Mouse (Mus musculus): ENCODE measurements around the gene Bmp10. TPM values are rescaled to one million over a fixed set of nuclear protein-coding genes. Genes with fewer than 3 reads are reported as not detected.
A peak's percentile ranks its signal among the peaks of the same experiment; 100 is the strongest.

The Bmp10 gene
- polyA plus RNA-seq, 1 experiment from 2014 or later = not detected

- WGBS = 92% methylated on average over 8 of the region's 8 CpGs
- ATAC-seq (ENCODE audit: low FRiP score) = no peak
- H3K9me3 ChIP-seq (ENCODE audit: control insufficient read depth, low read length) = no peaks in the 10 kb centered on the region
- H3K9ac ChIP-seq (ENCODE audit: low read length) = no peak overlapping the region
- no peak for DNase-seq (ENCODE audit: low spot score, missing footprints)
- no peaks in the 10 kb centered on the region for H3K36me3 ChIP-seq (ENCODE audit: control insufficient read depth, insufficient read depth, low read length)
- H3K27me3 ChIP-seq (ENCODE audit: control insufficient read depth, insufficient read depth, low read length) = no peaks in the 10 kb centered on the region
- H3K4me1 ChIP-seq (ENCODE audit: control insufficient read depth, insufficient read depth, low read length) = no peaks in the 10 kb centered on the region
- no peak overlapping the region for H3K27ac ChIP-seq (ENCODE audit: low read depth, low read length)
- no peak overlapping the region for H3K4me3 ChIP-seq (ENCODE audit: low read depth, low read length)
- H3K4me2 ChIP-seq = no peak overlapping the region
Measured at GRCm38 (mm10) chr6:87436745-87437144, 8.0 kb downstream of the Bmp10 start.

- WGBS = 88% methylated on average over 11 of the region's 11 CpGs
- no peak for DNase-seq (ENCODE audit: low spot score, missing footprints)
Measured at GRCm38 (mm10) chr6:87443253-87443652, 14.5 kb downstream of the Bmp10 start.

GRCm38 (mm10) chr6:87445222-87445621 is 16.4 kb downstream of the Bmp10 start:
- H3K4me1 ChIP-seq (ENCODE audit: control insufficient read depth, insufficient read depth, low read length) = no peaks in the 10 kb centered on the region; the same call in 1 of the 2 replicates
- no peaks in the 10 kb centered on the region for H3K27me3 ChIP-seq (ENCODE audit: control insufficient read depth, insufficient read depth, low read length)

More at GRCm38 (mm10) chr6:87443253-87443652, 14.5 kb downstream of the Bmp10 start:
- no peak for ATAC-seq (ENCODE audit: low FRiP score)
- H3K27me3 ChIP-seq (ENCODE audit: control insufficient read depth, insufficient read depth, low read length) = no peaks in the 10 kb centered on the region
- H3K9ac ChIP-seq (ENCODE audit: low read length) = no peak overlapping the region
- H3K9me3 ChIP-seq (ENCODE audit: control insufficient read depth, low read length) = no peaks in the 10 kb centered on the region
- no peak overlapping the region for H3K4me2 ChIP-seq
- H3K4me1 ChIP-seq (ENCODE audit: control insufficient read depth, insufficient read depth, low read length) = no peaks in the 10 kb centered on the region; the same call in 1 of the 2 replicates
- H3K27ac ChIP-seq (ENCODE audit: low read depth, low read length) = no peak overlapping the region
- H3K36me3 ChIP-seq (ENCODE audit: control insufficient read depth, insufficient read depth, low read length) = no peaks in the 10 kb centered on the region
- H3K4me3 ChIP-seq (ENCODE audit: low read depth, low read length) = no peak overlapping the region

GRCm38 (mm10) chr6:87447217-87447616 is 18.4 kb downstream of the Bmp10 start:
- Histone ChIP-seq H3K27ac (ENCODE audit: low read depth, low read length) (no peak overlapping the region), H3K4me1 (ENCODE audit: control insufficient read depth, insufficient read depth, low read length) (no peaks in the 10 kb centered on the region; the same call in 1 of the 2 replicates)

More at GRCm38 (mm10) chr6:87445222-87445621, 16.4 kb downstream of the Bmp10 start:
- H3K27ac ChIP-seq (ENCODE audit: low read depth, low read length) = no peak overlapping the region
- no peak overlapping the region for H3K9ac ChIP-seq (ENCODE audit: low read length)
- ATAC-seq (ENCODE audit: low FRiP score) (no peak), DNase-seq (ENCODE audit: low spot score, missing footprints) (no peak)
- 79% methylated on average over 7 of the region's 7 CpGs for whole genome bisulfite sequencing
- H3K4me3 ChIP-seq (ENCODE audit: low read depth, low read length) = no peak overlapping the region
- H3K4me2 ChIP-seq = no peak overlapping the region
- H3K9me3 ChIP-seq (ENCODE audit: control insufficient read depth, low read length) = no peaks in the 10 kb centered on the region
- H3K36me3 ChIP-seq (ENCODE audit: control insufficient read depth, insufficient read depth, low read length) = no peaks in the 10 kb centered on the region

GRCm38 (mm10) chr6:87449534-87449933 is 20.7 kb downstream of the Bmp10 start:
- Histone ChIP-seq H3K27me3 (ENCODE audit: control insufficient read depth, insufficient read depth, low read length) (no peaks in the 10 kb centered on the region), H3K4me3 (ENCODE audit: low read depth, low read length) (no peak overlapping the region), H3K9me3 (ENCODE audit: control insufficient read depth, low read length) (no peaks in the 10 kb centered on the region), H3K4me2 (no peak overlapping the region), H3K9ac (ENCODE audit: low read length) (no peak overlapping the region), H3K4me1 (ENCODE audit: control insufficient read depth, insufficient read depth, low read length) (no peaks in the 10 kb centered on the region), H3K36me3 (ENCODE audit: control insufficient read depth, insufficient read depth, low read length) (no peaks in the 10 kb centered on the region), H3K27ac (ENCODE audit: low read depth, low read length) (no peak overlapping the region)
- ATAC-seq (ENCODE audit: low FRiP score) = no peak
- WGBS = 80% methylated on average over 3 of the region's 3 CpGs
- DNase-seq (ENCODE audit: low spot score, missing footprints) = no peak

More at GRCm38 (mm10) chr6:87447217-87447616, 18.4 kb downstream of the Bmp10 start:
- Histone ChIP-seq H3K36me3 (ENCODE audit: control insufficient read depth, insufficient read depth, low read length) (no peaks in the 10 kb centered on the region), H3K9ac (ENCODE audit: low read length) (no peak overlapping the region), H3K27me3 (ENCODE audit: control insufficient read depth, insufficient read depth, low read length) (no peaks in the 10 kb centered on the region), H3K9me3 (ENCODE audit: control insufficient read depth, low read length) (no peaks in the 10 kb centered on the region), H3K4me2 (no peak overlapping the region), H3K4me3 (ENCODE audit: low read depth, low read length) (no peak overlapping the region)
- no peak for DNase-seq (ENCODE audit: low spot score, missing footprints)
- 85% methylated on average over 4 of the region's 4 CpGs for WGBS
- no peak for ATAC-seq (ENCODE audit: low FRiP score)

- ATAC-seq (ENCODE audit: low FRiP score) (no peak), DNase-seq (ENCODE audit: low spot score, missing footprints) (no peak)
- H3K36me3 ChIP-seq (ENCODE audit: control insufficient read depth, insufficient read depth, low read length) = no peaks in the 10 kb centered on the region
- H3K4me1 ChIP-seq (ENCODE audit: control insufficient read depth, insufficient read depth, low read length) = no peaks in the 10 kb centered on the region
- no peaks in the 10 kb centered on the region for H3K9me3 ChIP-seq (ENCODE audit: control insufficient read depth, low read length)
- no peak overlapping the region for H3K9ac ChIP-seq (ENCODE audit: low read length)
- H3K4me2 ChIP-seq = no peak overlapping the region
- WGBS = 69% methylated on average over 3 of the region's 3 CpGs
- no peak overlapping the region for H3K4me3 ChIP-seq (ENCODE audit: low read depth, low read length)
- no peaks in the 10 kb centered on the region for H3K27me3 ChIP-seq (ENCODE audit: control insufficient read depth, insufficient read depth, low read length)
- H3K27ac ChIP-seq (ENCODE audit: low read depth, low read length) = no peak overlapping the region
Measured at GRCm38 (mm10) chr6:87451016-87451415, 22.2 kb downstream of the Bmp10 start.

GRCm38 (mm10) chr6:87451771-87452170 is 23.0 kb downstream of the Bmp10 start:
- no peak overlapping the region for H3K9ac ChIP-seq (ENCODE audit: low read length)
- ATAC-seq (ENCODE audit: low FRiP score) (no peak), DNase-seq (ENCODE audit: low spot score, missing footprints) (no peak)
- H3K27ac ChIP-seq (ENCODE audit: low read depth, low read length) = no peak overlapping the region
- H3K27me3 ChIP-seq (ENCODE audit: control insufficient read depth, insufficient read depth, low read length) = no peaks in the 10 kb centered on the region
- H3K4me1 ChIP-seq (ENCODE audit: control insufficient read depth, insufficient read depth, low read length) = no peaks in the 10 kb centered on the region
- H3K36me3 ChIP-seq (ENCODE audit: control insufficient read depth, insufficient read depth, low read length) = no peaks in the 10 kb centered on the region
- no peaks in the 10 kb centered on the region for H3K9me3 ChIP-seq (ENCODE audit: control insufficient read depth, low read length)
- WGBS = 81% methylated on average over 3 of the region's 3 CpGs
- H3K4me3 ChIP-seq (ENCODE audit: low read depth, low read length) = no peak overlapping the region
- H3K4me2 ChIP-seq = no peak overlapping the region

GRCm38 (mm10) chr6:87455507-87455906 is 26.7 kb downstream of the Bmp10 start:
- Histone ChIP-seq H3K9ac (ENCODE audit: low read length) (no peak overlapping the region), H3K27me3 (ENCODE audit: control insufficient read depth, insufficient read depth, low read length) (no peaks in the 10 kb centered on the region), H3K4me2 (no peak overlapping the region), H3K36me3 (ENCODE audit: control insufficient read depth, insufficient read depth, low read length) (no peaks in the 10 kb centered on the region), H3K9me3 (ENCODE audit: control insufficient read depth, low read length) (no peaks in the 10 kb centered on the region), H3K4me3 (ENCODE audit: low read depth, low read length) (no peak overlapping the region), H3K4me1 (ENCODE audit: control insufficient read depth, insufficient read depth, low read length) (no peaks in the 10 kb centered on the region), H3K27ac (ENCODE audit: low read depth, low read length) (no peak overlapping the region)
- DNase-seq (ENCODE audit: low spot score, missing footprints) (no peak), ATAC-seq (ENCODE audit: low FRiP score) (no peak)
- WGBS = 84% methylated on average over 6 of the region's 6 CpGs

- H3K4me1 ChIP-seq (ENCODE audit: control insufficient read depth, insufficient read depth, low read length) = no peaks in the 10 kb centered on the region
- H3K4me2 ChIP-seq = peak overlapping the region; percentile 16; the same call in 1 of the 2 replicates
- WGBS = 13% methylated on average over 12 of the region's 12 CpGs
- H3K4me3 ChIP-seq (ENCODE audit: low read depth, low read length) = no peak overlapping the region
- no peaks in the 10 kb centered on the region for H3K9me3 ChIP-seq (ENCODE audit: control insufficient read depth, low read length)
- H3K36me3 ChIP-seq (ENCODE audit: control insufficient read depth, insufficient read depth, low read length) = no peaks in the 10 kb centered on the region
- H3K27ac ChIP-seq (ENCODE audit: low read depth, low read length) = no peak overlapping the region
- peak; percentile 35; the same call in 1 of the 2 replicates for ATAC-seq (ENCODE audit: low FRiP score)
- no peaks in the 10 kb centered on the region for H3K27me3 ChIP-seq (ENCODE audit: control insufficient read depth, insufficient read depth, low read length)
- no peak overlapping the region for H3K9ac ChIP-seq (ENCODE audit: low read length)
- DNase-seq (ENCODE audit: low spot score, missing footprints) = peak; percentile 98
Measured at GRCm38 (mm10) chr6:87466221-87466620, 37.4 kb downstream of the Bmp10 start.

All from midbrain, embryonic 11.5 days (tissue).